Mouse (Mus musculus): ENCODE data around the gene Npw. TPM values are rescaled to one million over a fixed set of nuclear protein-coding genes. Genes with fewer than 3 reads are reported as not detected.

Npw gene
- polyA plus RNA-seq, 1 experiment from 2014 or later = 0.31 TPM

GRCm38 (mm10) chr17:24635024-24635423, 23.2 kb downstream of the Npw start:
- Histone ChIP-seq H3K36me3 (ENCODE audit: control insufficient read depth, insufficient read depth, low read length) (peaks cover 5% of the 10 kb centered on the region; the same call in 1 of the 2 replicates), H3K9me3 (ENCODE audit: control insufficient read depth, low read length) (no peaks in the 10 kb centered on the region), H3K4me1 (ENCODE audit: control insufficient read depth, insufficient read depth, low read length) (peaks cover 23% of the 10 kb centered on the region), H3K9ac (ENCODE audit: low read length) (no peak overlapping the region), H3K4me3 (ENCODE audit: low read depth, low read length) (no peak overlapping the region), H3K27me3 (ENCODE audit: control insufficient read depth, insufficient read depth, low read length) (no peaks in the 10 kb centered on the region), H3K27ac (replicated peaks; ENCODE audit: low read depth, low read length) (no peak overlapping the region), H3K4me2 (ENCODE audit: low read depth, severe bottlenecking) (no peak overlapping the region)
- ATAC-seq (ENCODE audit: insufficient number of reproducible peaks, low FRiP score, low TSS enrichment, low read depth) (no peak), DNase-seq (ENCODE audit: low spot score) (no peak)
- WGBS = 96% methylated on average over 4 of the region's 4 CpGs

GRCm38 (mm10) chr17:24633831-24634230, 24.4 kb downstream of the Npw start:
- no peak for DNase-seq (ENCODE audit: low spot score)
- H3K4me3 ChIP-seq (ENCODE audit: low read depth, low read length) = no peak overlapping the region

GRCm38 (mm10) chr17:24632813-24633449, 25.3 kb downstream of the Npw start:
- Histone ChIP-seq H3K27me3 (ENCODE audit: control insufficient read depth, insufficient read depth, low read length) (no peaks in the 10 kb centered on the region), H3K27ac (replicated peaks; ENCODE audit: low read depth, low read length) (peak overlapping the region; percentile 74), H3K4me2 (ENCODE audit: low read depth, severe bottlenecking) (peak overlapping the region; percentile 82), H3K9ac (ENCODE audit: low read length) (peak overlapping the region; percentile 70), H3K4me3 (ENCODE audit: low read depth, low read length) (peak overlapping the region; percentile 59), H3K9me3 (ENCODE audit: control insufficient read depth, low read length) (no peaks in the 10 kb centered on the region), H3K36me3 (ENCODE audit: control insufficient read depth, insufficient read depth, low read length) (peaks cover 10% of the 10 kb centered on the region; the same call in 1 of the 2 replicates), H3K4me1 (ENCODE audit: control insufficient read depth, insufficient read depth, low read length) (peaks cover 9% of the 10 kb centered on the region; the same call in 1 of the 2 replicates)
- WGBS = 14% methylated on average over 22 of the region's 22 CpGs
- DNase-seq (ENCODE audit: low spot score) (no peak), ATAC-seq (ENCODE audit: insufficient number of reproducible peaks, low FRiP score, low TSS enrichment, low read depth) (peak; percentile 31)

More at GRCm38 (mm10) chr17:24633831-24634230, 24.4 kb downstream of the Npw start:
- Histone ChIP-seq H3K27me3 (ENCODE audit: control insufficient read depth, insufficient read depth, low read length) (no peaks in the 10 kb centered on the region), H3K4me2 (ENCODE audit: low read depth, severe bottlenecking) (no peak overlapping the region), H3K9ac (ENCODE audit: low read length) (no peak overlapping the region), H3K4me1 (ENCODE audit: control insufficient read depth, insufficient read depth, low read length) (peaks cover 13% of the 10 kb centered on the region), H3K9me3 (ENCODE audit: control insufficient read depth, low read length) (no peaks in the 10 kb centered on the region), H3K36me3 (ENCODE audit: control insufficient read depth, insufficient read depth, low read length) (peaks cover 10% of the 10 kb centered on the region; the same call in 1 of the 2 replicates), H3K27ac (replicated peaks; ENCODE audit: low read depth, low read length) (no peak overlapping the region)
- no peak for ATAC-seq (ENCODE audit: insufficient number of reproducible peaks, low FRiP score, low TSS enrichment, low read depth)
- 96% methylated on average over 11 of the region's 11 CpGs for WGBS

GRCm38 (mm10) chr17:24632167-24632812, 26.0 kb downstream of the Npw start, which contains the start of the genes Tsc2 and Nthl1:
Tsc2 (minus strand) TSS chr17:24632630.
Nthl1 (plus strand) TSS chr17:24632680.
- Histone ChIP-seq H3K4me3 (ENCODE audit: low read depth, low read length) (peak within 1 kb of the TSS; percentile 59), H3K4me1 (ENCODE audit: control insufficient read depth, insufficient read depth, low read length) (peaks cover 9% of the 10 kb centered on the region; the same call in 1 of the 2 replicates), H3K4me2 (ENCODE audit: low read depth, severe bottlenecking) (peak within 1 kb of the TSS; percentile 82), H3K36me3 (ENCODE audit: control insufficient read depth, insufficient read depth, low read length) (peaks cover 13% of the 10 kb centered on the region; the same call in 1 of the 2 replicates), H3K9me3 (ENCODE audit: control insufficient read depth, low read length) (no peaks in the 10 kb centered on the region), H3K27me3 (ENCODE audit: control insufficient read depth, insufficient read depth, low read length) (no peaks in the 10 kb centered on the region), H3K9ac (ENCODE audit: low read length) (peak within 1 kb of the TSS; percentile 70), H3K27ac (replicated peaks; ENCODE audit: low read depth, low read length) (peak within 1 kb of the TSS; percentile 74)
- peak; percentile 80 for ATAC-seq (ENCODE audit: insufficient number of reproducible peaks, low FRiP score, low TSS enrichment, low read depth)
- 2% methylated on average over 51 of the region's 51 CpGs for WGBS
- peak; percentile 93 for DNase-seq (ENCODE audit: low spot score)

GRCm38 (mm10) chr17:24630072-24630471, 28.2 kb downstream of the Npw start:
- Histone ChIP-seq H3K4me1 (ENCODE audit: control insufficient read depth, insufficient read depth, low read length) (peaks cover 9% of the 10 kb centered on the region; the same call in 1 of the 2 replicates), H3K27ac (replicated peaks; ENCODE audit: low read depth, low read length) (no peak overlapping the region), H3K4me3 (ENCODE audit: low read depth, low read length) (no peak overlapping the region), H3K9me3 (ENCODE audit: control insufficient read depth, low read length) (no peaks in the 10 kb centered on the region), H3K36me3 (ENCODE audit: control insufficient read depth, insufficient read depth, low read length) (peaks cover 17% of the 10 kb centered on the region; the same call in 1 of the 2 replicates), H3K4me2 (ENCODE audit: low read depth, severe bottlenecking) (no peak overlapping the region), H3K27me3 (ENCODE audit: control insufficient read depth, insufficient read depth, low read length) (no peaks in the 10 kb centered on the region), H3K9ac (ENCODE audit: low read length) (no peak overlapping the region)
- ATAC-seq (ENCODE audit: insufficient number of reproducible peaks, low FRiP score, low TSS enrichment, low read depth) = no peak
- no peak for DNase-seq (ENCODE audit: low spot score)
- 90% methylated on average over 14 of the region's 14 CpGs for WGBS

GRCm38 (mm10) chr17:24628646-24629045, 29.6 kb downstream of the Npw start:
- Histone ChIP-seq H3K9ac (ENCODE audit: low read length) (no peak overlapping the region), H3K9me3 (ENCODE audit: control insufficient read depth, low read length) (no peaks in the 10 kb centered on the region), H3K36me3 (ENCODE audit: control insufficient read depth, insufficient read depth, low read length) (peaks cover 17% of the 10 kb centered on the region; the same call in 1 of the 2 replicates), H3K27ac (replicated peaks; ENCODE audit: low read depth, low read length) (no peak overlapping the region), H3K27me3 (ENCODE audit: control insufficient read depth, insufficient read depth, low read length) (no peaks in the 10 kb centered on the region), H3K4me1 (ENCODE audit: control insufficient read depth, insufficient read depth, low read length) (peaks cover 9% of the 10 kb centered on the region; the same call in 1 of the 2 replicates), H3K4me3 (ENCODE audit: low read depth, low read length) (no peak overlapping the region), H3K4me2 (ENCODE audit: low read depth, severe bottlenecking) (no peak overlapping the region)
- 56% methylated on average over 5 of the region's 5 CpGs for WGBS
- ATAC-seq (ENCODE audit: insufficient number of reproducible peaks, low FRiP score, low TSS enrichment, low read depth) (no peak), DNase-seq (ENCODE audit: low spot score) (peak; percentile 83)

GRCm38 (mm10) chr17:24625472-24625871, 32.8 kb downstream of the Npw start:
- Histone ChIP-seq H3K9me3 (ENCODE audit: control insufficient read depth, low read length) (no peaks in the 10 kb centered on the region), H3K9ac (ENCODE audit: low read length) (no peak overlapping the region), H3K4me1 (ENCODE audit: control insufficient read depth, insufficient read depth, low read length) (no peaks in the 10 kb centered on the region), H3K27ac (replicated peaks; ENCODE audit: low read depth, low read length) (no peak overlapping the region), H3K27me3 (ENCODE audit: control insufficient read depth, insufficient read depth, low read length) (no peaks in the 10 kb centered on the region), H3K36me3 (ENCODE audit: control insufficient read depth, insufficient read depth, low read length) (peaks cover 29% of the 10 kb centered on the region), H3K4me3 (ENCODE audit: low read depth, low read length) (no peak overlapping the region), H3K4me2 (ENCODE audit: low read depth, severe bottlenecking) (no peak overlapping the region)
- WGBS = 94% methylated on average over 8 of the region's 8 CpGs
- DNase-seq (ENCODE audit: low spot score) (no peak), ATAC-seq (ENCODE audit: insufficient number of reproducible peaks, low FRiP score, low TSS enrichment, low read depth) (no peak)

GRCm38 (mm10) chr17:24617561-24618194, 40.6 kb downstream of the Npw start:
- no peaks in the 10 kb centered on the region for H3K4me1 ChIP-seq (ENCODE audit: control insufficient read depth, insufficient read depth, low read length)
- H3K27ac ChIP-seq (replicated peaks; ENCODE audit: low read depth, low read length) = no peak overlapping the region
- H3K4me3 ChIP-seq (ENCODE audit: low read depth, low read length) = no peak overlapping the region
- H3K4me2 ChIP-seq (ENCODE audit: low read depth, severe bottlenecking) = no peak overlapping the region
- ATAC-seq (ENCODE audit: insufficient number of reproducible peaks, low FRiP score, low TSS enrichment, low read depth) (no peak), DNase-seq (ENCODE audit: low spot score) (no peak)
- H3K9ac ChIP-seq (ENCODE audit: low read length) = no peak overlapping the region
- no peaks in the 10 kb centered on the region for H3K27me3 ChIP-seq (ENCODE audit: control insufficient read depth, insufficient read depth, low read length)
- WGBS = 87% methylated on average over 14 of the region's 14 CpGs
- peaks cover 35% of the 10 kb centered on the region for H3K36me3 ChIP-seq (ENCODE audit: control insufficient read depth, insufficient read depth, low read length)
- H3K9me3 ChIP-seq (ENCODE audit: control insufficient read depth, low read length) = no peaks in the 10 kb centered on the region

Data from limb, embryonic 11.5 days (tissue).